Mouse (Mus musculus) G1E-ER4 (cell line): Measurements from ENCODE around the gene Pip4k2c. TPM values are rescaled to one million over a fixed set of nuclear protein-coding genes. Genes with fewer than 3 reads are reported as not detected.
A peak's percentile ranks its signal among the peaks of the same experiment; 100 is the strongest.

Source experiments
- GATA1 ChIP-seq: IDR thresholded peaks from one replicate; pipeline ENCODE4 v1.8.0; 2012; ENCODE audit warnings: low read length, inconsistent platforms
- polyA plus RNA-seq: library from polyadenylated mRNA; stranded (reverse); fragments of >175 nt; gene quantifications from 2 replicates; pipeline ENCODE4 v1.2.3, GENCODE M21; 2012

Gene Pip4k2c
- polyA plus RNA-seq, 1 experiment, result 80.6 TPM

DNA sequence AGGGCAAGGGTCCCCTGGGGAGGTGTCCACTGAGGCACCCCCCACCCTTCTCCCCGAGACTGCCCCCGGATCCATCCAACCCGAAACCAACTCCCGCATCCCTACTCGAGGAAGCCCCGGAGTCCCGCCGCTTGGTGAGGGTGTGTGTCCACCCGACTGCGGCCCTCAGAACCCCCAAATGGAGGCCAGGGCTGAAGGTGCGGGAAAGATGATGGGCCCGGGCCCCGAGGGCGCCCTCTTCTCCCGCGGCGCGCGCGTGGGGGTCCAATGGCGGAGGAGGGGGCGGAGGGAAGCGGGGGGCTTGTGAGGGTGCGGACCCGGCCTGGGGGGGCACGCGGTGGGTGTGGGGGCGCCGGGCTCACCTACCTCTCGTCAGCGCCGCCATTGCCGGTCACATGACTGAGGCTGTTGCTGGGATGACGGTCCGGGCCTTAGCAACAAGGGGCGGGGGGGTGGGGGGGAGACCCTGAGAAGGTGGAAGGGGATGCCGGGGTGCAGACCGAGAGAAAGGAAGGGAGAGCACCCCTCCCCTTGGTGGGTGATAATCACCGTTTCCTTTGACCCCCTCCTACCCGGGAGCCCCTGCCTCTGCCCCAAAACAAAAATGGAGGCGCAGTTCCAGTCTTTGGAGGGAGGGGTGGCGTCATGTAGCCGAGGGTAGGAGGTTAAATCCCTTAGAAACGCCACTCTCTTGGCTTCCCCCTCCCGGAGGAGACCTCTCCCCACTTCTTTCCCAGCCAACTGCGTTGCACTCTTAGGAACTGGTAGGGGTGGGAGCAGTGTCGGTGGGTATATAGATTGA lies 15.9 kb downstream of the Pip4k2c start, which contains the start of gene Dtx3:
Gene Dtx3, minus strand, starts transcription at position 401 of the 802 bp plus-strand sequence.
- no peak for TF ChIP-seq GATA1

DNA sequence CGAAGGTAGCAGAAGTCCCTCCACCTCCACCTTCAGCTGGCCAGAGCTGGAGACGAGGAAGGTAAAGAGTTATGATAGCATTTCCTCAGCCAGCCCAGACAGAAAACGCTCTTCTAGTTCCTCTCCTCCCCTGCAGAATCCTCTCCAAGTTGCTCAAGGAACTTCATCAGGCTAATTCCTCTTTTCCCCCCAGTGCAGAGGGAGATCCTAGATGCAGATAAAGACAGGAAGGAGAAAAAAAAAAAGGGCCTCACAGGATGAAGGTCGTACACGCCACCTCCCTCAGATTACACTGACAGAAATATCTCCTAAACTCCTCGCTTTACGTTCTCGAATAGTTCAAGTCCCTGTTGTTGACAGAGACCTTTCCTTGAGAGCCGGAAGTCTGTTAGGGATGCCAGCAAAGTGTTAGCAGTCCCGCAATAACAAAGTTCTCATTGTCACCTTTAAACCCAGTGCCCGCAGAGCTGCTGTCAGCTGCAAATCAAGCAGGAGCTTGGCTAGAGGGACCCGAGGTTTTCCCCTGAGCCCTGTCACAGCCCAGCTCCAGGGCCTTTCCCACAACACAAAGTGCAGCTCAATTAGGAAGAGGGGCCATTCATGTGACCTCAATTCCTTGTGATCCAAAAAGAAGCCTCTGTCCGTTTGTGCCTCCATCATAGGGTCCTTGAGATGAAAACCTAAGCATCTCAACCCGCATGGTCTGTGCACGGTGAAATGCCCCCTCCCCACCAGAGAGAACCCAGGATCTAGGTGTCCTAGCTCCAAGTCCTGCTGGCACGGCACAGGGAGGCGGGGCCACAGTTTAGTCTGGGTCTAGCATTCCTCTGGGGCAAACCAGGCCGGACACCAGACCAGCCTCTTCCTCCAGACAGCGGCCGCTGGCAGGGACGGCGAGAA lies 16.7 kb downstream of the Pip4k2c start:
- TF ChIP-seq GATA1, result no peak

DNA sequence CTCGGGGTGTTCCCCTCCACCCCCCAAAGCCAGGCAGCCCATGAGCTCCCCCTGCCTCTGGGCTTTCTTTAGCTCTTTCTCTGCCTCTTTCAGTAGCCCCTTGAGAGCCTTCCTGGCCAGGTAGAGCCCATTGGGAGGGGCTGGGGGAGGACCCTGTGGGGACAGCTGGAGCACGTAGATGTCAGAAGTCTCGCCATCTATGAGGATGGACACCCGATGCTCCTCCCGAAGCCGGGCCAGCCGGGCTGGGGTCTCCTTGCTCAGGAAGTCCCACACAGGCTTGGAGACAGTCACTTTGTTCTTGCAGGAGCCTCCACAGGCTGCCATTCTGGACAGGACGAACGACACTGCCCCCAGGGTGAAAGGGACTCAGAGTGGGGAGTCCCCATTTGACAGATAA lies 18.4 kb downstream of the Pip4k2c start:
- no peak for TF ChIP-seq GATA1

DNA sequence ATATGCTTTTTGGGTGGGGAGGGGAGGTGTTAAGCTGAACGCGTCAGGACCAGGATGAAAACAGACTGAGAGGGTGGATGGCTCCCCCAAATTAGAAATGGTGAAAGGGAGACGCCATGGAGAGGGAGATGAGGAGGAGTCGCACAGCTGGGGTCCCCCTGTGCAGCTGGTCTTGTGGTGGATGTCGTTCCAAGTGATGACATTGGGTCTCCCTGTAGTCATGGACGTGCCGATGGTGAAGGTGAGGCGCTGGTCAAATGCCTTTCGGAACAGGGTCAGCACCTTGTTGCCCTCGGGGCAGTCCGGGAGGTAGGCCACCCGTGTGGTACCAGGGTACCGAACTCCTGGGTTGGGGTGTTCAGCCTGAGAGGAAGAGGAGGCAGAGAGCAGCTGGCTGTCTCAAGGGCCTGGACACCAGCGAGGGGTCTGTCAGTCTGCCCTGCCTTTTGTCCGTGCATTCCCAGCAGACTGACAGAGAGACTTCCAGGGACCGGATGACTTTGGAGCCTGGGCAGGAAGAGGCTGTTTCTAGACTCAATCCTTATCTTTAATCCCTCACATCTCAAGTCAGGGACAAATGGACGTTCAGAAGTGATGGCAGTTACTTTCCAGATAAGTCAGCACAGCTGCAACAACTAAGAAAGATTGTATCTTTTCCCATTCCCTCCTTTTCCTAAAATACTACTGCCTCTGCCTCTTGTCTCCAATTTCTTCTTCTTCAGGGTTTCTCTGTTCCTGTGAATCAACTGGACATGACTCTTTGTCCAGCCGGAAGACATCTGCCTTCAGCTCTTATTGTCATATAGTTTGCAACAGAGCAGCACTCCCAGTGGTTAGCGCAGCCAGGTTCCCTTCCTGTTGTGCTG lies 20.0 kb downstream of the Pip4k2c start:
- peak; percentile 40 for TF ChIP-seq GATA1

DNA sequence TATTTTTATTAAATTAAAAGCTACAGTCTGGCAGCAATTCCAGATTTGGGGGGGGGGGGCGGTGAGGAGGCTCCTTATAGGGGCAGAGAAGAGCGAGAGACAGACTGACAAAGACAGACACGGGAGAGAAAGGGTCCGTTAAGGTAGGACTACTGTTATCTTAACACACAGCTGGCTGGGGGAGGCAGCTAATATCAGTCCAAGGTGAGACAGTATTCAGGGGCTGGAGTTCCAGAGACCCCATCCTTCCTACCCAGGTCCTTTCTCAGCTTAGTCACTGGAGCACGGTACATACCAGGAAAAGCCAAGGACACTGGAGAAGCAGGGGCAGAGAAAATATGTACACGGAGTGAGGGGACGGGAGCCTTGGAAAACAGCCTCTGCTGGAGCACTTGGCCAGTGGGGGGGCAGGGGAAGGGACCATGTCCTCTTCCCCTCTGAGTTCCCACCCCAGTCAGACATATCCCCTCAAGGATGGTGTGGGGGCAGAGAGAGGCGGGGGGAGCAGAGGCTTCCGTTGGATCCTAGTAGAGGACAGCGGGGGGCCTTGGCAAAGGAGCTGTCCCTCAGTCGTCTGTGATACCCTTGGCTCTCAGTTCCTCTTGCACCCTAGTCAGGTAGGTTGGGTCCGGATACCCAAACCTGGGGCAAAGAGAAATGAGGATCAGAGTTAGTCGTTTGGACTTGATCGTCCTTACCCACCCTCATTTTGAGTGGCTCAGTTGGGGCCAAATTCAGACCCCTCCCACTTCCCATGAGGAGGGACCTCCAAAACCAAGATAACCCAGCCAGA lies 20.8 kb downstream of the Pip4k2c start:
- no peak for TF ChIP-seq GATA1

DNA sequence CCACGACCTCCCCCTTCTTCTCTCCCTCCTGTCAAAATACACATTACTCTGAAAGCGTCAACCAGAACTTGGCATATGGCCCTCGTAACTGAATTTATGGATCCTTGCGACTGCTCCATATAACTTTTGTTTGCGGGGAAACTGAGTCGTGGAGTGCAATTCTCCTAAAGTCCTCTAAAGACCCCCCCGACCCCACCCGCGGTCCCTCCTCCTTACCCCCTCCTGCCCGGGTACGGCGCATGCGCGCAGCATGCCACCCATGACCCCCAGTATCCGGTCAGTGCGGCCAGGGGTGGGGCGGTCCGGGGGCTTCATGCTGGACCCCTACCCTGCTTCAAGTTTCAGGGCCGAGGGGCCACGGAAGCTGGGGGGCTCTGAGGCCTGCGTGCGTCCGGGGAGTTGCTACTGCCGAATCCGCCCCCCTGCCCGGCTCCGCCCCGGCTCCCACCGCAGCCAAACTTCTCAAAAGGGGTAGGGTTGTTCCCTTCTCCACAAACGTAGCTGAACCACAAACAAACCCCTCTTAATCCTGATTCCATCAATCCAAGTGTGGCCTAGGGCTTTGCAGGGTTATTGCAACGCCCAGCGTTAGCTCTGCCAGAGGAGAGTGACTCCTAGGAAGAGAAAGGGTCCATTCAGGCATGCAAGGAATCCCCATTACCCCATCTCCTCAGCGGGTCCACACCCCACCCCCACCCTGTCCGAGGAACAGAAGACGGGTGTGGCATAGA lies 21.6 kb downstream of the Pip4k2c start, which contains the start of gene Arhgef25:
Gene Arhgef25, minus strand, starts transcription at position 433 of the 731 bp plus-strand sequence.
- no peak for TF ChIP-seq GATA1

DNA sequence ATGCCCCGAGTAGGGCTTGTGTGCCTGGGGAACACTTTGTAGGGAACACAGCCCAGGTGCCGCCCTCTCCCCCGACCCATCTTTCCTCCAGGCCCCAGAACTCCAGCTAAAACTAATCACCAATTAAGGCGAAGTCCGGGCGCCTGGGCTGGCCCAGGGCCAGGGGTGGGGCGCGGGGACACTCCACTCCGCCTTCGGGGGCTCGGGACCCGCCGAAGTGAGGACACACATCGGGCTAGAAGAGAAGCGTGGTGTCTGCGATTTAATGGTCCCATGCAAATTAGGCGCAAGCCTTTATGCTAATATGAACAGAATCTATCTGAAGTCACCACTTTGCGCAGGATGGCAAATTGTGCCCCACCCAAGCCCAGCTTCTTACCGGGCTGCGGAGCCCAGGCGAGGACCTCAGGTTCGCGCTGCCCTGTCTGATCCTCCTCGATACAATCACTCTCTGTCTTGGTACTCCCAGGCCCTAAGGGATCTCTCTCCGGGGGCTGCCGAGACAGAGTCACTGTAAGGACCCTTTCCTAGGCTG lies 22.2 kb downstream of the Pip4k2c start:
- TF ChIP-seq GATA1, result no peak

DNA sequence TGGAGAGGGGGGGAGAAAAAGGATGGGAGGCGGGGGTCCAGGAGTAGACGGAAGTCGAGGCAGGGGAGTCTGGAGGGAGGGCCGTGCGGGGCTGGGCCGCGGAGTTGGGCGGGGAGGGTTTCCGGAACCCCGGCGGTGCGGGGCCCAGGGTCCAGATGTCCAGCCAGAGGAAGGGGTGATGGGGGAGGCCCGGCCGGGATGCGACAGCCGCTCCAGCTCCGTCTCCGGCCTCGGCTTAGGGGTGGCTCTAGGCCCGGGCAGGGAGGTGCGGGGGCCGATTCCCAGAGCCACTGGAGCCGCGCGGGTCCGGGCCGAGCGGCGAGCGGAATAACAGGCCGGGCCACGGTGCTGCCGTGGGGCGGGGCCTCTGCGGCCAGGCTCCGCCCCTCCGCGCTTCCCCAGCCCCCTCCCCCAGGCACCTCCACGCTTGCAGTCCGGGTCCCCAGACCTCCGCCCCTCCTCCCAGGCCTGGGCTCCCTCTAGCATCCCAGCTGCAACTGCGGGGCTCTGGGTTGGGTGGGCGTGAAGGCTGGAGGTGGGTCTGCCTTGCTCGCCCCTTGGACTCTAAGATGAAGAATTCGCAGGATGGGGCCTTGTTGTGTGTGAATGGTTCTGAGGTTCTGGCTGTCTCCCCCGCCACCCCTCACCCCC lies 22.8 kb downstream of the Pip4k2c start:
- no peak for TF ChIP-seq GATA1

DNA sequence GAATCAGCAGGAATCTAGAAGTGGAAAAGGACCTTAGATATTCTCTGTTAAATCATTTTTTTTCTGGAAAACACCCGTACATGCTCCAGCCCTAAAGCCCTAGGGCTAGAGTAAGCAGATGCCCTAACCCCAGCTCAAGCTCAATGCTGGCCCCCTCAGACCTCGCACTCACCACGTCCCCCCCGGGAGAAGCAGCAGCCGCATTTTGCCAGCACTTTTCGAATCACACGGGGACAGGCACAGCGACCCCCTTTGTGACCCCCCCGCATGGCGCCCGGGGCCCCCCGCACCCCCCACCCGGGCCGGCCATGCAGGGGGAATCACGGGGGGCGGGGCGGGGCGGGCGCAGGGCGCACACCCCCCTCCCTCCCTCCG lies 23.3 kb downstream of the Pip4k2c start:
- no peak for TF ChIP-seq GATA1

DNA sequence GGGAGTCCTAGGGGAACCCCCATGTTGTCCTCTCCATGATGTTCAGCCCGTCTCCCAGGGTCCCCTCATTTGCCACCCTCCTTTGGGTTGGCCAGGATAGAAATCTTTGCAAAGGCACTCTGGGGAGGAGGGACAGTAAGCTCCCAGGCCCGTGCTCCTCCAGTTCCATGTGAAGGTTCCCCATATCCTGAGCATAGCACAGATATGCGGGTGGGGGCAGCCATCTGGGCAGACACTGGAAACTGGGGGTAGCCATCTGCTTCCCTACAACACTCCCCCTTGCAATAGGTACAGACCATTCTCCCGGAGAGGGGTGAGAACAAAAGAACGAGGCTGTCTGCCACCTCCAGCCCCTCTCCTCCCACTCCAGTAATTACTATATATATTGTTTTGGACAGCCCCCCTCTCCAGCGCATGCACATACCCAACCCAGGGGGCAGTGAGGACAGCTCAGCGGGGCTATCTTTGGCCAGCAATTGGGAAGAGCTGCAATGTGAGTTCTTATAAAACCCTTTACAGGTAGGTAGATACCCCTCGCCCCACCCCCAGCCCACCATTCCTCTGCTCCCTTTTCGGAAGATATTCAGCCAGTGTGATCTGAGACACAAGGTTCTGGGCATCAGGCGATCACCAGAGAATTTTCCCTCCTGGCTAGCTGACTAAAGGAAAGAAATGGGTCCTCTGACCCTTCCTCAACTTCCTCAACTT lies 23.9 kb downstream of the Pip4k2c start:
- no peak for TF ChIP-seq GATA1

DNA sequence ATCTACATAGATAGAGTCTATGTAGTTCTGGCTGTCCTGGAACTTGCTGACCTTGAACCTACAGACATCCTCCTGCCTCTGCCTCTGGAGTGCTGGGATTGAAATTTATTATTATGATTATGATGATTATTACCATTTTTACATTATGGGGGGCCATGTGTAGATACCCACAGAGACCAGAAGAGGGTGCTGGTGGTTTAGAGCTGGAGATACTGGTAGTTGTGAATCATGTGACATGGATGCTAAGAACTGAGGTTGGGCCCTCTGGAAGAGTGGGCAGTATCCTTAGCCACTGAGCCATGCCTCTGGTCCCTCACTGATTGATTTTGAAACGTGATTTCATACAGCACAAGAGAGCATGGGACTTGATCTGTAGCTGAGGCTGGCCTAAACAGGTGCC lies 24.9 kb downstream of the Pip4k2c start:
- TF ChIP-seq GATA1, result no peak

DNA sequence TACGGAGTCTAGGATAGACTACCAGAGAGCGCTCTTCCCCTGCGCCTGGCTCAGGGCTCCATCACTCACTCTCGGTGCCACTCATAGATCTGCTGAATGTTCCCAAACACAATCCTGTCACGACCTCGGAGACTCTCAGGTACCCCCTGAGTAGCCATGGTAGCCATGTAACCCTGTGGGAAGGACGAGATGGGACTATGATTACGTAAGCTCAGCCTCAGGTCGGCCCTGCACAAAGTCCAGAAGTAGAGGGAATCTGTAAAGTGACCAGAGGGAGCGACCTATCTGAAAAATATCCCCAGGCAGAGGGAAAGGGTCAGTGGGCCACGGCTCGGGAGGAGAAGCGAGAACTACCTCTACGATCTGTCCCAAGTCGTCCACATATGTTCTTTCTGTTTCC lies 25.9 kb downstream of the Pip4k2c start:
- no peak for TF ChIP-seq GATA1

DNA sequence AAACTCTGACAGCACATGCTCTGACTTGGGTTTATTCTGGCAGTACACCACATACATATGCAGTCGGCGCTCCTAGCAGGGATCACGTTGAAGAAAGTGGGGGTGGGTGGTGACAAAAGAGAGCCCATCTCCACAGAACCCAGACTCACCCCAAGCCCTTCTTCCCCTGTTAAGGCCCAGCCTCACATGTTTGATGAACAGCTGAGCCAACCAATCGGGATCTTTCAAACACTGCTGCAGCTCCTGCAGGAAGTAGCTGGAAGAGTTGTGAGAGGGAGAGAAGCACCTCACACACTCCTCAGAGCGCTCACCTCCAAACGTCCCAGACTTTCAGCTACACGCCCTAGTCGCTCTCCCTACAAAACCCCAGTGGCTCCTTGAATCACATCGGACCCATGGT lies 26.3 kb downstream of the Pip4k2c start:
- TF ChIP-seq GATA1, result no peak
